Mouse (Mus musculus) heart, embryonic 12.5 days (tissue): Measurements from ENCODE around the gene Atcay. TPM values are rescaled to one million over a fixed set of nuclear protein-coding genes. Genes with fewer than 3 reads are reported as not detected.
A peak's percentile ranks its signal among the peaks of the same experiment; 100 is the strongest.
"Not testable (repeated sequence)": the region's sequence is repeated elsewhere in the genome, so short reads cannot be mapped to it uniquely, and the experiment has no call there.

Source experiments
- ATAC-seq: fragments of 200-750 bp; cut with Nextera tagmentation; 2 replicates; pipeline ENCODE4 v1.8.0; 2017; ENCODE audit warnings: moderate TSS enrichment, moderate library complexity; ENCODE audit not compliant: insufficient number of reproducible peaks, low FRiP score
- H3K27ac ChIP-seq: fragments of 300-500 bp; sonication (generic); 2 replicates; pipeline ENCODE4 v1.5.1; 2016; ENCODE audit warnings: mild to moderate bottlenecking, moderate library complexity; ENCODE audit not compliant: poor library complexity, severe bottlenecking
- H3K27me3 ChIP-seq: fragments of 300-500 bp; sonication (generic); replicated peaks from 2 replicates; pipeline ENCODE4 v1.6.1; 2016; ENCODE audit warnings: mild to moderate bottlenecking, moderate library complexity
- H3K36me3 ChIP-seq: fragments of 300-500 bp; sonication (generic); 2 replicates; pipeline ENCODE4 v1.6.1; 2016; ENCODE audit warnings: mild to moderate bottlenecking, moderate library complexity
- H3K4me1 ChIP-seq: fragments of 300-500 bp; sonication (generic); replicated peaks from 2 replicates; pipeline ENCODE4 v1.6.1; 2016; ENCODE audit warnings: mild to moderate bottlenecking
- H3K4me2 ChIP-seq: fragments of 300-500 bp; sonication (generic); 2 replicates; pipeline ENCODE4 v1.6.1; 2016; ENCODE audit warnings: mild to moderate bottlenecking, moderate library complexity
- H3K4me3 ChIP-seq: fragments of 300-500 bp; sonication (generic); 2 replicates; pipeline ENCODE4 v1.5.1; 2016; ENCODE audit warnings: mild to moderate bottlenecking
- H3K9ac ChIP-seq: fragments of 300-500 bp; sonication (generic); 2 replicates; pipeline ENCODE4 v1.6.1; 2016; ENCODE audit warnings: mild to moderate bottlenecking, moderate library complexity
- H3K9me3 ChIP-seq: fragments of 300-500 bp; sonication (generic); replicated peaks from 2 replicates; pipeline ENCODE4 v1.6.1; 2016; ENCODE audit warnings: mild to moderate bottlenecking, moderate library complexity
- WGBS: fragments of 180-500 bp; shearing (Covaris S2); methylation state at CpG from one replicate; pipeline ENCODE4 v1.1.7; 2016; 5-methylcytosine and 5-hydroxymethylcytosine counted together
- polyA plus RNA-seq: library from polyadenylated mRNA; unstranded; fragments of >200 nt; fragmentation: Nextera tagmentation; extraction: Ambion mirVana; gene quantifications from 2 replicates; pipeline ENCODE4 v1.2.1, GENCODE M21; 2016

The Atcay gene
- polyA plus RNA-seq, 1 experiment from 2014 or later, result 0.72 TPM

DNA sequence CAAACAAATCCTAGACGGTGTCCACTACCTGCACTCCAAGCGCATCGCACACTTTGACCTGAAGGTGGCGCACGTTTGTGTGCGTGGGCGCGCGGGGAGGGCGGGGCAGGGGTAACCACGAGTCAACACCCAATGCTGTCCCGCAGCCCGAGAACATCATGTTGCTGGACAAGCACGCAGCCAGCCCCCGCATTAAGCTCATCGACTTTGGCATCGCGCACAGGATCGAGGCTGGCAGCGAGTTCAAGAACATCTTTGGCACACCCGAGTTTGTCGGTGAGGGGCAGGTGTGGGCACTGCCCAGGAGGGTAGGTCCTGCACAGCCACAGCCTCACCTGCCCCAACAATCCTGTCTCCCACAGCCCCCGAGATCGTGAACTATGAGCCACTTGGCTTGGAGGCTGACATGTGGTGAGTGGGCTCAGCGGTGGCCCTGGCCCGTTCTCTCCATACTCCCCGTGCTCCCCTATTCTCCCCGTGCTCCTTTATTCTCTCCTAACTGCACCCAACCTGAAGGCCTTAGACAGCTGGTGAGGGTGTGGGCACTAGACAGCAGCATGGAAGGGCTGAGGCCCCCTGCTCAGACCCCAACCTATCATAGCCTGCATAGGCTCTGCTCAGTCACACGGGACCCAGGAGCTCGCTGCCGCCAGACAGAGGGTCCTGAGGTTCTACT lies 40.3 kb downstream of the Atcay start:
- Histone ChIP-seq H3K4me2 (no peak overlapping the region), H3K27ac (no peak overlapping the region), H3K9me3 (no peaks in the 10 kb centered on the region), H3K27me3 (0 out of 2 replicates have a peak, but pooled peaks cover 11% of the 10 kb centered on the region), H3K4me3 (no peak overlapping the region), H3K9ac (no peak overlapping the region), H3K36me3 (peaks cover 44% of the 10 kb centered on the region), H3K4me1 (peaks cover 46% of the 10 kb centered on the region)
- WGBS, result 73% methylated on average over 31 of the region's 31 CpGs
- ATAC-seq, result no peak

- peaks cover 52% of the 10 kb centered on the region for H3K4me1 ChIP-seq
- H3K9ac ChIP-seq, result no peak overlapping the region
- WGBS, result 80% methylated on average over 26 of the region's 26 CpGs
- peaks cover 50% of the 10 kb centered on the region for H3K36me3 ChIP-seq
- no peak overlapping the region for H3K4me3 ChIP-seq
- no peak overlapping the region for H3K27ac ChIP-seq
- H3K27me3 ChIP-seq, result 0 out of 2 replicates have a peak, but pooled peaks cover 6% of the 10 kb centered on the region
- H3K9me3 ChIP-seq, result no peaks in the 10 kb centered on the region
- no peak overlapping the region for H3K4me2 ChIP-seq
- ATAC-seq, result no peak
Observed at GRCm38 (mm10) chr10:81189821-81190220, 40.8 kb downstream of the Atcay start.

- Histone ChIP-seq H3K4me2 (no peak overlapping the region), H3K4me3 (0 out of 2 replicates have a peak overlapping the region, but pooled peaks have one; percentile 1), H3K9ac (0 out of 2 replicates have a peak overlapping the region, but pooled peaks have one; percentile 15), H3K27ac (no peak overlapping the region), H3K27me3 (no peaks in the 10 kb centered on the region), H3K36me3 (peaks cover 62% of the 10 kb centered on the region), H3K9me3 (no peaks in the 10 kb centered on the region), H3K4me1 (peaks cover 51% of the 10 kb centered on the region)
- WGBS, result 90% methylated on average over 9 of the region's 9 CpGs
- ATAC-seq, result no peak
Observed at GRCm38 (mm10) chr10:81187161-81187560, 43.5 kb downstream of the Atcay start.

GRCm38 (mm10) chr10:81184765-81185164 lies 45.9 kb downstream of the Atcay start:
- Histone ChIP-seq H3K27me3 (no peaks in the 10 kb centered on the region), H3K36me3 (peaks cover 72% of the 10 kb centered on the region), H3K4me2 (peak overlapping the region; percentile 80), H3K27ac (peak overlapping the region; percentile 90), H3K9me3 (no peaks in the 10 kb centered on the region), H3K9ac (peak overlapping the region; percentile 36; the same call in 1 of the 2 replicates), H3K4me1 (peaks cover 50% of the 10 kb centered on the region), H3K4me3 (no peak overlapping the region)
- ATAC-seq, result 0 out of 2 replicates have a peak, but pooled peaks have one; percentile 9
- WGBS, result 10% methylated on average over 4 of the region's 4 CpGs

DNA sequence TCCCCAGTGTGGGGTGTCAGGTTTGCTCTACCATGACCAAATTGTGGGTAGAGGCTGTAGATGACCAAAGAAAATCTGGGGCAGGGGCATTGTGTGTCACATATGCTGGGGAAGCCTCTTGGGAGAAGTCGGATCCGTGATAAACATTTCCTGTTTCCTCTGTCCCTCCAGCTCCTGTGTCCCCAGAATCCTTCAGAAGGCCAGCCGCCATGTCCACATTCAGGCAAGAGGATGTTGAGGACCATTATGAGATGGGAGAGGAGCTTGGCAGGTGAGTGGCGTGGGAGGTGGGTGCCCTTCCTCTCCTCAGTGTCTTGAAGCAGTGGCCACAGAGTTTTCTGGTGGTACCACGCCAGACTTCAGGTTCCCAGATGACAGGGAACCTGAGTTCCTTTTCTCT lies 46.8 kb downstream of the Atcay start, which contains the start of gene 4930442H23Rik:
TSS of gene 4930442H23Rik (minus strand) at position 45 of the 400 bp plus-strand sequence.
- WGBS, result 67% methylated on average over 5 of the region's 5 CpGs
- Histone ChIP-seq H3K36me3 (peaks cover 75% of the 10 kb centered on the region), H3K9ac (peak within 1 kb of the TSS; percentile 77), H3K27me3 (no peaks in the 10 kb centered on the region), H3K4me2 (peak within 1 kb of the TSS; percentile 80), H3K27ac (peak within 1 kb of the TSS; percentile 91), H3K4me3 (peak within 1 kb of the TSS; percentile 77), H3K4me1 (peaks cover 57% of the 10 kb centered on the region), H3K9me3 (no peaks in the 10 kb centered on the region)
- ATAC-seq, result no peak

DNA sequence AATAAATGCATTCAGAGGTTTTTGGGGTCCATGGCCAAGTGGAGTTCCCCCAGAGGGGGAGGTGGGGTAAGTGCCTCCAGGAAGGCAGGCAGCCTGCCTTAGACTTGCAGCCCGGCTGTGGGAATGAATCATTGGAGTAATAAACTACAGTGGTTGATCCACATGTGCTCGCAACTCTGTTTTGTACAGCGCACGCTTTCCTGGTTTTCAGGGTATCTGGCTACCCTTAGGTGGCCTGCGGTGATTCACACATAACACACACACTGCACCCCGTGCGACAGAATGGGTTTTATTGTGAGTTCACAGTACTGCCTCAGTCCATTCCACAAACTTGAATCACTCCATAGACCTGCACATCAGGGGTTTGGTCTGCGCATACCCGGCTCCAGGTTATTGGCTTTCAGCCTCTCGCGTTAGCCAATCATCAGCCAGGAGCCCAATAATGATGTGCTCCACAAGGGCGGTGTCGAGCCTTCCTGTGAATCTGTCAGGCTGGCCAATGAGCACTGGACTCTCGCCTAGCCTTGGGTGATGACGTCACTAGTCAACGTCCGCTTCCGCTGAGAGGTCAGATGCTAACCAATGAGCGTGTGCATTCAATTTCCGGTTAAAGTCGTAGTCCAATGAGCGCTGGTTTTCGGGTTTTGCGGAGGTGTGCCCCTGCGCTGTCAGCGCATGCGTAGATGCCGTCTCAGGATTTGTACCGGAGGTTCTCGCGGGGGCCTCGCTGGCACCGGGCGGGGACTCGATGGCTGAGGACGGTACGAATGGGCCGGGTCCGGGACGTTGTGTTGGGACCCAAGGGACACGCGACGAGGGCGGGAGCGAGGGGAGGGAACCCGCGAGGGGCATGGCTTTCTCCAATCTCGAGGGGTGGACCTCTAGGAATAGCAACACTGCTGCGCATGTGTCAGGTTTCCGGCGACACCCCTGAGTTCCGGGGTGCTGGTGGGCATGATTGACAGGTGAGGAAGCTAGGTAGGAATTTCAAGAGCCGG lies 48.0 kb downstream of the Atcay start, which contains the start of gene Dapk3:
TSS of gene Dapk3 (plus strand) at position 670 of the 998 bp plus-strand sequence.
- H3K4me1 ChIP-seq, result peaks cover 68% of the 10 kb centered on the region
- 5% methylated on average over 53 of the region's 53 CpGs for WGBS

DNA sequence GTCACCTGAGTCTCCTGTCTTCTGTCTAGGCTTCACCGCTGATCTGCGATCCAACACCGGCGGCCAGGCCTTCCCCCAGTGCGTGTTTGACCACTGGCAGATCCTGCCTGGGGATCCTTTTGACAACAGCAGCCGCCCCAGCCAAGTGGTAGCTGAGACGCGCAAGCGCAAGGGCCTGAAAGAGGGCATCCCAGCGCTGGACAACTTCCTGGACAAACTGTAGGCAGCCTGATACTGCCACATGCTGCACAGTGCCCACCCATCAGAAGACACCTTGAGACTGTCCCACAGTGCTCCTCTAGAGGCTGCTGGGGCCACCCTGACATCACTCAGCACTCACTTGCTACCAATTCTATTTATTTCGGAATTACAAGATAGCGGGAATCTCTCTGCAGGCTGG lies 48.8 kb downstream of the Atcay start:
- H3K9me3 ChIP-seq, H3K4me2 ChIP-seq, H3K27me3 ChIP-seq, ATAC-seq, H3K9ac ChIP-seq, H3K4me3 ChIP-seq: not testable (repeated sequence)
- H3K36me3 ChIP-seq, result peaks cover 73% of the 10 kb centered on the region
- peaks cover 66% of the 10 kb centered on the region for H3K4me1 ChIP-seq
- WGBS, result 69% methylated on average over 12 of the region's 12 CpGs
- peak overlapping the region; percentile 37 for H3K27ac ChIP-seq

More for the DNA sequence above, 48.0 kb downstream of the Atcay start, which contains the start of gene Dapk3:
- Histone ChIP-seq H3K4me2 (peak within 1 kb of the TSS; percentile 80), H3K4me3 (peak within 1 kb of the TSS; percentile 77), H3K27me3 (no peaks in the 10 kb centered on the region), H3K27ac (peak within 1 kb of the TSS; percentile 91), H3K36me3 (peaks cover 77% of the 10 kb centered on the region), H3K9me3 (no peaks in the 10 kb centered on the region), H3K9ac (peak within 1 kb of the TSS; percentile 77)
- peak; percentile 92 for ATAC-seq

DNA sequence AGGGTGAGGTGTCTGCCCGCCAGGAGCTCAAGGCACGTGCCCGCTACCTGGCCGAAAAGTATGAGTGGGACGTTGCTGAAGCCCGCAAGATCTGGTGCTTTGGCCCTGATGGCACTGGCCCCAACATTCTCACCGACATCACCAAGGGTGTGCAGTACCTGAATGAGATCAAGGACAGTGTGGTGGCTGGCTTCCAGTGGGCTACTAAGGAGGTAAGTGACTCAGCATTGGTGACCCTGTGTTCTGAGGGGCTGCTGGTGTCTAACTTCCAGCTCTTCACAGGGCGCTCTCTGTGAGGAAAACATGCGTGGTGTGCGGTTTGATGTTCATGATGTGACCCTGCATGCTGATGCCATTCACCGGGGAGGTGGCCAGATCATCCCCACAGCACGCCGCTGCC lies 49.7 kb downstream of the Atcay start:
- H3K4me1 ChIP-seq, result peaks cover 66% of the 10 kb centered on the region
- no peak overlapping the region for H3K4me3 ChIP-seq
- no peak for ATAC-seq
- H3K27ac ChIP-seq, result 0 out of 2 replicates have a peak overlapping the region, but pooled peaks have one; percentile 37
- no peaks in the 10 kb centered on the region for H3K27me3 ChIP-seq
- no peak overlapping the region for H3K4me2 ChIP-seq
- no peak overlapping the region for H3K9ac ChIP-seq
- peaks cover 71% of the 10 kb centered on the region for H3K36me3 ChIP-seq
- no peaks in the 10 kb centered on the region for H3K9me3 ChIP-seq
- 91% methylated on average over 13 of the region's 13 CpGs for WGBS

DNA sequence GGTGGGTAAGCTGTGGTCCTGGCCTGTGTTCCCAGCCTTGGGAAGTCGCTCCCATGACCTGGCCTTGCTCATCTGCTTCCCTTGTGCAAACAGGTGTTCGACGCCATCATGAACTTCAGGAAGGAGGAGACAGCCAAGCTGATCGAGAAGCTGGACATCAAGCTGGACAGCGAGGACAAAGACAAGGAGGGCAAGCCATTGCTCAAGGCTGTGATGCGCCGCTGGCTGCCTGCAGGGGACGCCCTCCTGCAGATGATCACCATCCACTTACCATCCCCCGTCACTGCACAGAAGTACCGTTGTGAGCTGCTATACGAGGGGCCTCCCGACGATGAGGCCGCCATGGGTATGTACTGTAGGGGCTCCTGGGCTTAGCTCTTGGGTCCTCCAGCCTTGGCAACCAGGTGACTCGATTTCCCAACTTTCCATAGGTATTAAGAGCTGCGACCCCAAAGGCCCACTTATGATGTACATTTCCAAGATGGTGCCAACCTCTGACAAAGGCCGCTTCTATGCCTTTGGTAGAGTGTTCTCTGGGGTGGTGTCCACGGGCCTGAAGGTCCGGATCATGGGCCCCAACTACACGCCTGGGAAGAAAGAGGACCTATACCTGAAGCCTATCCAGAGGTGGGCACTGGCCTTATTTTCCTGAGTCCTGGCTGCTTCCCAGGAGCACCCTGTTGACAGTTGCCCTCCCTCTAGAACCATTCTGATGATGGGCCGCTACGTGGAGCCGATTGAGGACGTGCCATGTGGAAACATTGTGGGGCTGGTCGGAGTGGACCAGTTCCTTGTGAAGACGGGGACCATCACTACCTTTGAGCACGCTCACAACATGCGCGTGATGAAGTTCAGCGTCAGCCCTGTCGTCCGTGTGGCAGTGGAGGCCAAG lies 50.9 kb downstream of the Atcay start:
- Histone ChIP-seq H3K27me3 (no peaks in the 10 kb centered on the region), H3K9ac (peak overlapping the region; percentile 1; the same call in 1 of the 2 replicates), H3K4me2 (no peak overlapping the region), H3K9me3 (no peaks in the 10 kb centered on the region), H3K4me3 (no peak overlapping the region), H3K27ac (peak overlapping the region; percentile 37), H3K4me1 (peaks cover 67% of the 10 kb centered on the region), H3K36me3 (peaks cover 61% of the 10 kb centered on the region)
- WGBS, result 92% methylated on average over 32 of the region's 32 CpGs
- ATAC-seq, result no peak

GRCm38 (mm10) chr10:81178927-81179326 lies 51.7 kb downstream of the Atcay start:
- ATAC-seq, result no peak
- no peak overlapping the region for H3K27ac ChIP-seq
- H3K36me3 ChIP-seq, result peaks cover 55% of the 10 kb centered on the region
- peaks cover 65% of the 10 kb centered on the region for H3K4me1 ChIP-seq
- 90% methylated on average over 11 of the region's 11 CpGs for WGBS
- 0 out of 2 replicates have a peak overlapping the region, but pooled peaks have one; percentile 26 for H3K9ac ChIP-seq
- no peaks in the 10 kb centered on the region for H3K9me3 ChIP-seq
- no peak overlapping the region for H3K4me2 ChIP-seq
- H3K4me3 ChIP-seq, result no peak overlapping the region
- H3K27me3 ChIP-seq, result no peaks in the 10 kb centered on the region
